Mouse (Mus musculus): ENCODE data around the gene Chmp1a.

DNA sequence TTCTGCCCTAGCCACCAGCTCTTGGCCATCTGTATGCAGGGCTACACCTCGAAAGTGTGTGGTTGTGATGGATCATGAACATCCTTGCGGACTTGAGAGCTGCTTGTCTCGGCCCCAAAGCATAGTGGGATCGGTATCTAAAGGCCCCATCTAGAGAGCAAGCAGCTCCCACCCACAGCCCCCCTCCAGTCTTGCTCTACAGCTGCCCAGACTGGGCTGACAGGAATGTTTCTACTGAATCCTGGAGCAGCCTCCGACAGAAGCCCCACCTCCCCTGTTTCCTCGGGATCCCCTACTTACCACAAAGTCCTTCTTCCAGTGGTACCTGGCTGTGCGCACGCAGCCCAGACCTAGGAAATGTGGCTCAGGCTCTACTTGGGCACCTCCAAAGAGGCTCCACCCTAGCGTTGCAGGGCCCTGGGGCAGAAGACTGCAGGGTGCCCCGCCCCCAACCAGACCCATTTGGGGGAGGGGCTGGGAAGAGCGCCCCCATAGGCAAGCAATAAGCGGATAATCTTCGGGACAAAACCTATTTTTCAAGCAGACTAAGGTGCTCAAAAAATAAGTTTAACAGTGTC, 54.6 kb downstream of the Chmp1a start, which contains the start of gene Sult5a1:
- TF ChIP-seq POLR2A (IDR thresholded peaks at IDR 0.05; ENCODE audit: insufficient read length, low read depth): no peak
- no peak for TF ChIP-seq MYOD1 (IDR thresholded peaks at IDR 0.05; ENCODE audit: control insufficient read depth in 1 of 3, insufficient read length in 2 of 3, low read depth in 2 of 3)
- TF ChIP-seq SRF (IDR thresholded peaks at IDR 0.05; ENCODE audit: control insufficient read depth, insufficient read length, low read depth): no peak

Data from myocyte (in vitro differentiated cells).